Mouse (Mus musculus) brain, embryonic 14.5 days (tissue): ENCODE data around the gene Nrip2.

Source experiments
- CTCF ChIP-seq: fragments of 200-500 bp; IDR thresholded peaks from 2 replicates; pipeline ENCODE4 v1.5.1; 2012; ENCODE audit warnings: inconsistent platforms, mild to moderate bottlenecking, moderate library complexity, borderline replicate concordance; ENCODE audit not compliant: insufficient read depth, insufficient read length; ENCODE audit errors: extremely low read depth
- POLR2A ChIP-seq: fragments of 200-500 bp; IDR thresholded peaks from 2 replicates; pipeline ENCODE4 v1.6.1; 2012; ENCODE audit warnings: mild to moderate bottlenecking, inconsistent platforms, borderline replicate concordance; ENCODE audit not compliant: poor library complexity, insufficient read depth, insufficient read length, severe bottlenecking; ENCODE audit errors: extremely low read depth

DNA sequence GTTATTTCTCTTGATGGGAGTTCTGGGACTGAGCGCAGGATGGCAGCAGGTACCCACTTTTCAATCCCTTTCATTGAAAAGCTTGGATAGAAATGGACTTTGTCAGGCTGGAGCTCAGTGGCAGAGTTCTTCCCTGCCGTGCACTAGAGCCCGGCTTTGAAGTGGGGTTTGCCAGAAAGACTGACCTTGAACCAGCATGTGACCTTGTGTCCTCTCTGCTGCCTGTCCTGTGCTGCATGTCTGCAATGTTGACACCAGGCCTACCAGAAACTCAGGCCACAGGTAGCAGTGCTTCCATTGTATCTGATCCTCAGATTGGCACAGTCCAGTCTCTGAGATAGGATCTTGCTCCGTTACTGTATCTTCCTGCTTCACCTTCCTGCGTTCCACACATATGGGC lies 29.1 kb upstream of the Nrip2 start:
- TF ChIP-seq CTCF (no peak), POLR2A (no peak)
